Mouse (Mus musculus) embryonic fibroblast, embryonic 13.5 days (primary cell): Measurements from ENCODE around the gene Hsph1.

Experiments used
- CTCF ChIP-seq: IDR thresholded peaks from 2 replicates; pipeline ENCODE4 v1.5.1; 2011; ENCODE audit warnings: mild to moderate bottlenecking, control low read depth, low read length, moderate library complexity, borderline replicate concordance; ENCODE audit not compliant: insufficient read depth
- POLR2A ChIP-seq: IDR thresholded peaks from 2 replicates; pipeline ENCODE4 v1.6.1; 2011; ENCODE audit warnings: low read depth, mild to moderate bottlenecking, control low read depth, low read length, moderate library complexity

GRCm38 (mm10) chr5:149623815-149624675 is 12.1 kb downstream of the Hsph1 start:
- TF ChIP-seq POLR2A (no peak), CTCF (no peak)
